Mouse (Mus musculus): ENCODE data around the gene Olfr1426. TPM values are rescaled to one million over a fixed set of nuclear protein-coding genes. Genes with fewer than 3 reads are reported as not detected.
"Not testable (repeated sequence)": the region's sequence is repeated elsewhere in the genome, so short reads cannot be mapped to it uniquely, and the experiment has no call there.

Gene Olfr1426
- not detected in 2 replicates for total RNA-seq (2017)

DNA sequence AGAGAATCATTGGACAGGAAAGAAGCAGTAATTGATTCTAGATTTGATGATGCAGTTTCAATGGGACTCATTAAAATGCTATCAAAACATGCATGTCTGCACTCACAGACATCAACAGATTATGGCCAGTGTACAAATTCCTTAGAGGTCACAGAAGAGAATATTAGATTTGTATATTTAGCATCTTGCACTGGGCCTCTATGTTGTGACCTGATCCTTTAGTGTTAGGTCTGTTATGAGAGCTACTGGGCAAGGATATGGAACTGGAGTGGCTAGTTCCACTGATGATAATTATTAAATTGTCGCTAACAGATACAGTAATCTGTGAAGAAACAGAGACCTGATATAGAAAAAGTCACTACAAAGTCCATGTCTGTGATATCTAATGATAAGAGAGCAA is at the start of gene Olfr1426:
Gene Olfr1426 (minus strand): TSS at position 101 of the 400 bp plus-strand sequence.
- no peak for ATAC-seq (replicated peaks; ENCODE audit: low read depth, poor library complexity, severe bottlenecking)

DNA sequence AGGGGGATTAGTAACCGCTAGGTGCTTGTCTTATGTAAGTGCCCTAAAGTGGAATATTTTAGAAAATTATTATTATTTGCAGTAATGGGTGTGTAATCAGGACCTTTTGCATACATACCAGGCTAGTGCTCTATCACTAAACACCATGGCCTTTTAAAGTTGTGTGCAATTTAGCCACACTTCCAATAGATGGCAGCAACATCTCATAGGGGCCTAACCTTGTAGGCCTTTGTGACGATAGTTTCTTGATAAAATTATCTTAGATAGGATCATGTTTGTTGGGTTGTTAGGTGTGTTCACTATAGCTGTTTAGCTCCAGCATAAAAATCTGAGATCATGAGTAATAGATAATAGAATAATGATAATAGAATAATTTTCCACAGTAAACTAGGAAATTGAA is 42.5 kb upstream of the Olfr1426 start:
- peak; percentile 68; the same call in 1 of the 2 replicates for ATAC-seq (replicated peaks; ENCODE audit: low read depth, poor library complexity, severe bottlenecking)

DNA sequence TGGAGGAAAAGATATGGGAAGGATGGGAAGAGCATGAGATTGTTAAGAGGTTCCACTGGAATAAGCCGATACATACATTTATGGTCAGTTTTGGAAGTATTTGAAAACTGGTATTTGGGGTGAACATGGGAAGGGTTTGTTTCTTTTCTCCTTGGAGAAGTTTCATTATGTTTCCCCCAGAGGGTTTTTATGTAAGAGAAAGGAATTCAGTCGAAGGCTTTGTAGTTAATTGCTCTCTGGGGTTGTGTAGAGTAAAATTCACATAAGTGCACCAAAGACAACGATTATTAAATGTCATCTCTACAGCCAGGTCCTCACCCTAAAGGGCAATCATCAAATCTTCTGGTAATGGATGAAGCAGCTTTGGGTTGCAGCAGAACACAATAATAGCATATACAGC is 31.3 kb upstream of the Olfr1426 start, which contains the start of gene Olfr76:
Gene Olfr76 (minus strand): TSS at position 101 of the 400 bp plus-strand sequence.
- ATAC-seq (replicated peaks; ENCODE audit: low read depth, poor library complexity, severe bottlenecking) = no peak

DNA sequence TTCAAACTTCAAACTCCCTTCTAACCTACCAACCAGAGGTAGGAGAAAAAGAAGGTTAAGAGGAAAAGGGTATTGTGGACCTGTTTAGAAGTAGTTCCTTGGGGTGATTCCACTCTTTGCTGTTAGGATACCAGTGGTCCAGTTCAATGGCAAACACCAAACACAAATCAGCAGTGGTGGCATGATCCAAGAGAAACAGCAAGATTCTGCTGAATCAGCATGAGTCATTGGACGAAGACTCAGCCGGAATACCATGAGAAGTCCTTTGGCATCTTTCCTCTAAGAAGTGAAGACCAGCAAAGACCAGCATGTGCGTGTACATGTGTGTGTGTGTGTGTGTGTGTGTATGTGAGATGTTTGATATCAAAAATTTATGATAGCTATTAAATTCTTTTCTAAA is 24.7 kb upstream of the Olfr1426 start:
- no peak for ATAC-seq (replicated peaks; ENCODE audit: low read depth, poor library complexity, severe bottlenecking)

DNA sequence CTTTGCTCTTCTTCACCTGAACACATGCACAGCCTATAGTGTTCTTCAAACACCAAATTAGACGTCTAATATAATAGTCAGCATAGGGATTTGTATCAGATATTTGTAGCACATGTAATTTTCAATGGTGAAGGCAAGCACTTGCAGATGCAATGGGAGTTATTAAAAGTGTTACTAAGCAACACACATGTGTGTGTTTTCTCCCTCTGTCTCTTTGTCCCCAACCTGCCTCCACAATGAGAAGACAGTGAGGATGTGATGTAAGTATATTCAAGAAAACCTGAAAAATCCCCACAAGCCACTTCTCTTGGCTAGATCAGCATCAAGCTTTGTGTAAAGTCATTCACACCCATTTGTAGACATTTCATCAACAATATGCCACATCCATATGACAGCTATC is 24.0 kb upstream of the Olfr1426 start, which contains the start of gene Olfr1428:
Gene Olfr1428 (minus strand): TSS at position 101 of the 400 bp plus-strand sequence.
- no peak for ATAC-seq (replicated peaks; ENCODE audit: low read depth, poor library complexity, severe bottlenecking)

DNA sequence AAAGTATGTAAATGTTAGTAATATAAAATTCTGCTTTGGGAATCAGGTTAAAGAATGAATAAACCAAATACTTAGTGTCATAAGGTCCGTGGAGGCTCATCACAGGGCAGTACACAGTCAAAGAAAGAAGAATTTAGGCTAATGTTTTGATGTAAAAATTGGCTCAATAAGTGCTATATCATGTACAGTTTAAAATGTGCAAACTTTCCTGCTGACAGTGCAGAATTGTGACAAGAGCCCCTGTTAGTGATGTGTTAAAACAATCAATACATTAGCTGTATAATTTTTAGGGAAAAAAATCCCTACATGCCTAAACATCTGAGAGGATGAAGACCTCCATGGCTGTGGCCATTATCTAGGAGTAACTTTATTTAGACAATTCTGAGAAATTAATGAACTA is 22.0 kb upstream of the Olfr1426 start:
- no peak for ATAC-seq (replicated peaks; ENCODE audit: low read depth, poor library complexity, severe bottlenecking)

DNA sequence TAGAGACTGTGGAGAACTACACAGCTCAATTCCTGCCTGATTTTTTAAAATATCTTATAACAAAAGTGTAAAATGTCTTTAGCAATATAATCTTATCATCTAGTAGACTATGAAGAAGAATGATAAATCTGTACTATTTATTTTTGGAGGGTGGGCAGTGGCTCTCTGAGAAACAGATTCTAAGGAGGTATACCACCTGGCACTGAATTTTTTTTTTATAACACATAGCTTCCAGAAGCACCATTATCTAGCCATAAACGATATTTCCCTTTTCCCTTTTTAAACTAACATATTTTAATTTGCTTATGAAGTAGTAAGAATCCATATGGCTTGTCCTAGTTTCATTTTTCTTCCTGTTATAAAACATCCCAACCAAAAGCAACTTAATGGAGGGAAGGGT is 12.7 kb upstream of the Olfr1426 start:
- ATAC-seq (replicated peaks; ENCODE audit: low read depth, poor library complexity, severe bottlenecking) = no peak

DNA sequence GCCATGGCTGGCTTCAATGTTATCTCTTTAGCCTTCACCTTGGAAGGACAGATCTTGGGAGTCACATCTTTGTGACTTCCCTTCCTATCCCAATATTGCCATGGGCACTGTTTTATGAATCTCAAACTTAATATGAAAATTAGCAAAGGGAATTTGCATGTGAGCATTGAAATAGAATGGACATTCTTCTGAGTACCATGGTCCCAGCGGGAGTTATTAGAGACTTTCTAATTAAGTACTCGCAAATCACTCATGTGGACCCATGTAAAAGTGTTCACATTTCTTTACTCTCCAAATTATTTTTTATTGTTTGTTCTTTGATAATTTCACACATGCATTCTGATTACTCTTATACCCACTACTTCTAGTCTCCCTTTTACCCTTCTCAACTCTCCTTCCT is 11.4 kb upstream of the Olfr1426 start, which contains the start of gene Olfr1427:
Gene Olfr1427 (minus strand): TSS at position 101 of the 400 bp plus-strand sequence.
- no peak for ATAC-seq (replicated peaks; ENCODE audit: low read depth, poor library complexity, severe bottlenecking)

DNA sequence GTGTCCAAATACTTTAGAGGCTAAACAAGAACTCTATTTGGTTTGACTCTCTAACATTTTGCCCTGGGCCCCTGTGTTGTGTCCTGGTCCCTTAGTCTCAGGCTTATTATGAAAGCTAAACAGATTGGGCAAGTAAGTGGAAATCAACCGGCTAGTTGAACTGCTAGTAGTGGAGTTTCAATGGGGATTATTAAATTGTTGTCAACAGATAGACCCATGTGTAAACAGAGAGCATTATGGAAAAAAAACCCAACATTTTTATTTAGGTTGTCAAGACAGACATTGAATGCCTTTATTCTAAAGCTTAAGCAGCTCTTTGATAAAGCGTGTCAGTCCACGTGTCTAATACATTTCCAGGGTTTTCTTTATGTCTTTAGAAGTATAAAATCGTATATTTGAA is 14.2 kb downstream of the Olfr1426 start, which contains the start of gene Olfr1425:
Gene Olfr1425 (minus strand): TSS at position 101 of the 400 bp plus-strand sequence.
- not testable (repeated sequence) for ATAC-seq (replicated peaks; ENCODE audit: low read depth, poor library complexity, severe bottlenecking)

DNA sequence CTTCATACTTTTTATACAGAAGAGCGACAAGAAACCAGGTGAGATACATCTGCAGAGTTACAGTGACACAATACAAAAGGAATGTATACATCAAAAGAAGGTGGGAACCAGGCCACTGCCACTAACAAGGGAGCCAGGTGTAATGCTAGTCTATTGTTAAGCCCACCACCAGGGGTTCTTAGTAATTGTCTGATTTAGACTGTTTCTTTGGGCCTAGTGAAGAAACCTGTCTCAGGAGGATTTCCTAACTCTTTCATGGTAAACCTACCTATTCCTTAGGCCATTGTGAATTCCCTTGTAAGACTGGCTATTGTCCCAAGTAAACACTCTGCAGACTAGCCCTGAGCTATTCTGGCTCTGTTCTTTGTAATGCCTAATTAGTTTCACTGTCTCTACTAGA is 22.3 kb downstream of the Olfr1426 start:
- ATAC-seq (replicated peaks; ENCODE audit: low read depth, poor library complexity, severe bottlenecking) = not testable (repeated sequence)

DNA sequence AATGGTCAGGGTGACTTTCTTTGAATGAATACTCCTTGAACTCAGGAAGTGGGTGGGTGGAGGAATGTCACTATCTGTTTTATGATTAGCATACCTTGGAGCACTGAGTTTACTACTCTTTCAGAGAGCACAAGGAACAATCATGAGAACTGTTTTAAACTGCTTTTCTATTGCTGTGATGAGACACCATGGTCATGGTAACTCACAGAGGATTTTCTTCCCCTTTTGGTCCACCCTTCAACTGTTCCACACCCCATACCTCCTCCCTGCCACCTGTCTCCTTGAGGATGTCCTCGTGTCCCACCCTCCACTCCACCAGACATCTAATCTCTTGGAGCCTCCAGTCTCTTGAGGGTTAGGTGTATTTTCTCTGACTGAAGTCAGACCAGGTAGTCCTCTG is 24.0 kb downstream of the Olfr1426 start:
- not testable (repeated sequence) for ATAC-seq (replicated peaks; ENCODE audit: low read depth, poor library complexity, severe bottlenecking)

DNA sequence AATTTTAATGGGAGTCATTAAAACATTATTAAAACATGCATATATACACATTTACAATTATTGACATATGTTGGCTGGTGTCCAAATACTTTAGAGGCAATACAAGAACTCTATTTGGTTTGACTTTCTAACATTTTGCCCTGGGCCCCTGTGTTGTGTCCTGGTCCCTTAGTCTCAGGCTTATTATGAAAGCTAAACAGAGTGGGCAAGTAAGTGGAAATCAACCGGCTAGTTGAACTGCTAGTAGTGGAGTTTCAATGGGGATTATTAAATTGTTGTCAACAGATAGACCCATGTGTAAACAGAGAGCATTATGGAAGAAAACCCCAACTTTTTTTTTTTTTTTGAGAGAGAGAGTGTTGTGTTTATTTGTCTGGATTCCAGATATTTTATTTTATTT is 29.2 kb downstream of the Olfr1426 start, which contains the start of gene Olfr1424:
Gene Olfr1424 (minus strand): TSS at position 101 of the 400 bp plus-strand sequence.
- not testable (repeated sequence) for ATAC-seq (replicated peaks; ENCODE audit: low read depth, poor library complexity, severe bottlenecking)

DNA sequence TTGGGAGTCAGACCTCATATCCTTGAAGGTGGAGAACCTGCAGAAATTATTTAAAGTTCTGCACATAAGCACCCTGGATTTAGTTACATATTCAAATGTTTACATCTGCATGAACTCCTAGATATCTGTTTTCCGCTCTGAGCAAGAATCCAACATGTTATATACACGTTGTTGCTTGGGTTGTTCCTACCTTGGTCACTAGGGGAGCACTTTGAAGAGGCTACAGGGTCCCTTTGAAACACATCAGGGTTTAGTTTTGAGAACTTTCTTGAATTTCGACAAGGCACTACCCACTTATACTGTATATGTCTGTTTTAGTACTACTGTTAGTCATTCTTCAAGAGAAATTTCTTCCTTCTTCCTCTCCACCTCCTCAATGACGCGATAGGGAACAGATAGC is 48.6 kb downstream of the Olfr1426 start:
- ATAC-seq (replicated peaks; ENCODE audit: low read depth, poor library complexity, severe bottlenecking) = no peak

DNA sequence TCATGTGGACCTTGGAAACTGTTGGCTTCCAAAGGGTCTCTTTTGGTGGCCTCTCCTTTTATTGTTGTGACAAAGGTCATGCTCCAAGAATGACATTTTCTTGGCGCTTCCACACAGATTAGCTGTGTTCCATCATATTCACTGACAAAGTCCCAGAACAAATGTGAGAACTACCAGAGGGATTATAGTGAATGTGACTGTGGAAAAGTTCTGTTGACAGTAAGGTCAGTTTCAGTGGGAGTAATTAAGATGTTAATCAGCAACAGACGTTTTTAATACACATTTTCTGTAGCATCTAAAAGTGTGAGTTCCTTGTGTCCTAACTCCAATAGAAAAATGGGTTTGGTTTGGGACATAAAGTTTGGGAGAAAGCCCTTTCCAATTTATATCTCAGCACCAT is 50.6 kb downstream of the Olfr1426 start, which contains the start of gene Olfr1423:
Gene Olfr1423 (minus strand): TSS at position 101 of the 400 bp plus-strand sequence.
- ATAC-seq (replicated peaks; ENCODE audit: low read depth, poor library complexity, severe bottlenecking) = no peak

DNA sequence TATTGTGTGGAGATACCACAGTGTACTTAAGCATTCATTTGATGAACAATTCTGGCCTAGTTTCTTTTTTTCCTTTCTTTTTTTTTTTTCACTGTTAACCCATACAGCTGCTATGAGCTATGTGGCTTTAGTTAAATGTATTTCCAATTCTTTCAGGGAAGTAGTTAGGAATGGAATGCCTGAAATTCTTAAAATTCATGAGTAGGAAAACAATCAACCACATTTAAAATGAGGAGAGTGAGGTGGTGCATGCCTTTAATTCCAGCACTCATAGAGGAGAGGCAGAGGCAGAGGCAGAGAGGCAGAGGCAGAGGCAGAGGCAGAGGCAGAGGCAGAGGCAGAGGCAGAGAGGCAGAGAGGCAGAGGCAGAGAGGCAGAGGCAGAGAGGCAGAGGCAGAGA is 54.1 kb downstream of the Olfr1426 start:
- ATAC-seq (replicated peaks; ENCODE audit: low read depth, poor library complexity, severe bottlenecking) = no peak

Other genes starting within 250 kb of the Olfr1426 start
- not detected in 2 replicates for gene Olfr1418, start 230.9 kb downstream of the Olfr1426 start, total RNA-seq (2017)
- not detected in 2 replicates for gene Olfr1419, start 216.9 kb downstream of the Olfr1426 start, total RNA-seq (2017)
- gene Olfr1420, start 205.4 kb downstream of the Olfr1426 start, total RNA-seq (2017) = not detected in 2 replicates
- 18.2 and 21.0 TPM in 2 replicates for gene Patl1, start 179.6 kb downstream of the Olfr1426 start, total RNA-seq (2017)
- gene Osbp, start 126.1 kb downstream of the Olfr1426 start, total RNA-seq (2017) = 31.4 and 47.0 TPM in 2 replicates
- gene Olfr1423, start 50.7 kb downstream of the Olfr1426 start, total RNA-seq (2017) = not detected in 2 replicates
- gene Olfr1424, start 29.3 kb downstream of the Olfr1426 start, total RNA-seq (2017) = not detected in 2 replicates
- gene Olfr1425, start 14.3 kb downstream of the Olfr1426 start, total RNA-seq (2017) = not detected in 2 replicates
- gene Olfr1427, start 11.3 kb upstream of the Olfr1426 start, total RNA-seq (2017) = not detected in 2 replicates
- gene Olfr1428, start 23.9 kb upstream of the Olfr1426 start, total RNA-seq (2017) = not detected in 2 replicates
- gene Olfr76, start 31.2 kb upstream of the Olfr1426 start, total RNA-seq (2017) = not detected in 2 replicates
- not detected in 2 replicates for gene Olfr1555-ps1, start 78.1 kb upstream of the Olfr1426 start, total RNA-seq (2017)
- gene Olfr1431, start 108.6 kb upstream of the Olfr1426 start, total RNA-seq (2017) = not detected in 2 replicates
- gene Olfr1432, start 140.6 kb upstream of the Olfr1426 start, total RNA-seq (2017) = not detected in 2 replicates
- not detected in 2 replicates for gene Olfr262, start 149.6 kb upstream of the Olfr1426 start, total RNA-seq (2017)
- gene Olfr235, start 169.0 kb upstream of the Olfr1426 start, total RNA-seq (2017) = not detected in 2 replicates
- not detected in 2 replicates for gene Olfr1434, start 187.8 kb upstream of the Olfr1426 start, total RNA-seq (2017)
- gene Olfr1436, start 207.1 kb upstream of the Olfr1426 start, total RNA-seq (2017) = not detected in 2 replicates
- not detected in 2 replicates for gene Olfr1437, start 233.1 kb upstream of the Olfr1426 start, total RNA-seq (2017)
- gene Olfr1438-ps1, start 243.9 kb upstream of the Olfr1426 start, total RNA-seq (2017) = not detected in 2 replicates

All from common myeloid progenitor, adult 5-6 weeks (primary cell).